8 mouse cellular contexts compared by ENCODE assay signal in genomic region chr13:109261642-109262220, GRCm38 (mm10).
A peak's percentile ranks its signal among the peaks of the same experiment; 100 is the strongest.
DNase-seq lines count a peak whose midpoint lies in the region; ATAC-seq and TF ChIP-seq lines count a peak whose summit lies in the region.

No protein-coding gene starts in this region.

- peaks cover 5% of the 10 kb centered on the region for H3K4me1 ChIP-seq in heart, embryonic 16.5 days (ENCODE audit: control insufficient read depth, insufficient read depth, low read length)
- peaks cover 45% of the 10 kb centered on the region for H3K4me1 ChIP-seq in embryonic facial prominence, embryonic 10.5 days
- peaks cover 38% of the 10 kb centered on the region for H3K4me1 ChIP-seq in limb, embryonic 12.5 days (replicated peaks)

- ATAC-seq in heart, embryonic 16.5 days (replicated peaks; ENCODE audit: extremely low read depth, insufficient read depth, low FRiP score), result no peak
- ATAC-seq in limb, embryonic 12.5 days (ENCODE audit: insufficient number of reproducible peaks, insufficient read depth, low FRiP score, low TSS enrichment, low read depth), result no peak

- peak overlapping the region; percentile 81 for H3K4me2 ChIP-seq in heart, embryonic 16.5 days (ENCODE audit: low read depth, low read length)
- peak overlapping the region; percentile 77 for H3K4me2 ChIP-seq in limb, embryonic 12.5 days

- no peaks in the 10 kb centered on the region for H3K27me3 ChIP-seq in heart, embryonic 16.5 days (ENCODE audit: control insufficient read depth, insufficient read depth, low read length)
- no peaks in the 10 kb centered on the region for H3K27me3 ChIP-seq in embryonic facial prominence, embryonic 10.5 days (replicated peaks; ENCODE audit: low read depth, poor library complexity, severe bottlenecking)
- H3K27me3 ChIP-seq in limb, embryonic 12.5 days, result no peaks in the 10 kb centered on the region

- 21% methylated on average over 5 of the region's 5 CpGs for WGBS in heart, embryonic 16.5 days
- WGBS in embryonic facial prominence, embryonic 10.5 days, result 34% methylated on average over 5 of the region's 5 CpGs
- WGBS in limb, embryonic 12.5 days, result 28% methylated on average over 5 of the region's 5 CpGs

- no peak for DNase-seq in heart, adult 18-20 months
- DNase-seq in embryonic facial prominence, embryonic 10.5 days (ENCODE audit: low spot score), result no peak
- DNase-seq in naive thymus-derived CD4-positive, alpha-beta T cell, adult 2 months (ENCODE audit: low read depth), result peak; percentile 37
- no peak for DNase-seq in cerebellum, postnatal 36 days
- no peak for DNase-seq in left cerebral cortex, adult 18-20 months (ENCODE audit: low spot score in 2 of 2)
- no peak for DNase-seq in layer of hippocampus, adult 2 months (ENCODE audit: low spot score in 2 of 2)

- 0 out of 2 replicates have a peak overlapping the region, but pooled peaks have one; percentile 17 for H3K27ac ChIP-seq in heart, embryonic 16.5 days (ENCODE audit: low read length)
- no peak overlapping the region for H3K27ac ChIP-seq in embryonic facial prominence, embryonic 10.5 days (replicated peaks)
- no peak overlapping the region for H3K27ac ChIP-seq in limb, embryonic 12.5 days
- no peak overlapping the region for H3K27ac ChIP-seq in layer of hippocampus, adult 2 months

- H3K9me3 ChIP-seq in heart, embryonic 16.5 days (replicated peaks; ENCODE audit: control insufficient read depth, low read length), result no peaks in the 10 kb centered on the region
- no peaks in the 10 kb centered on the region for H3K9me3 ChIP-seq in embryonic facial prominence, embryonic 10.5 days
- no peaks in the 10 kb centered on the region for H3K9me3 ChIP-seq in limb, embryonic 12.5 days

- TF ChIP-seq CTCF in layer of hippocampus, adult 2 months (conservative IDR thresholded peaks at IDR 0.05), result no peak

- no peaks in the 10 kb centered on the region for H3K36me3 ChIP-seq in heart, embryonic 16.5 days (ENCODE audit: control insufficient read depth, insufficient read depth)
- no peaks in the 10 kb centered on the region for H3K36me3 ChIP-seq in embryonic facial prominence, embryonic 10.5 days (replicated peaks)
- H3K36me3 ChIP-seq in limb, embryonic 12.5 days, result no peaks in the 10 kb centered on the region

- peak overlapping the region; percentile 21; the same call in 1 of the 2 replicates for H3K4me3 ChIP-seq in heart, embryonic 16.5 days (ENCODE audit: low read length)
- H3K4me3 ChIP-seq in embryonic facial prominence, embryonic 10.5 days, result peak overlapping the region; percentile 69
- peak overlapping the region; percentile 55 for H3K4me3 ChIP-seq in limb, embryonic 12.5 days (replicated peaks)
- no peak overlapping the region for H3K4me3 ChIP-seq in layer of hippocampus, adult 2 months

- no peak overlapping the region for H3K9ac ChIP-seq in heart, embryonic 16.5 days (ENCODE audit: low read length)
- H3K9ac ChIP-seq in limb, embryonic 12.5 days (replicated peaks), result no peak overlapping the region
